Mouse (Mus musculus): ENCODE data around the gene Ccn5.

DNA sequence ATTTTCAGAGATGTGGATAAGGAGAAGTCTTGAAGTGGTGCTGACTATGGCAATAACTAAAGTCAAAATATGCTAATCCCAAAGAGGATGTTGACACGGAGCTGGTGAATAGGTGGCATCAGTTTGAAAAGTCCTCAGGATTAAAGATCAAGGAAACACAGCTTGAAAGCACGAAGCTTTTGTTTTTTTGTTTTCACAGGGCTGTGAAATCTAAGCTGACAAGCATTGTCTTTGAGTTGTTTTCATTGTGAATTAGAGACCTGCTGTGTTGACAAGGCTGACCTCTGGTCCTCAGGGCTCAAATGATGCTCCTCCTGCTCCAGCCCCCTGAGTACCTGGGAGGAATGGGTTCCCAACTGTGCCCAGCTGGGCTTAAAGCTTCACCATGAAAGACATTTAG is 43.6 kb upstream of the Ccn5 start:
- TF ChIP-seq CTCF (IDR thresholded peaks at IDR 0.05; ENCODE audit: low read depth) (no peak), EP300 (IDR thresholded peaks at IDR 0.05; ENCODE audit: low read depth) (no peak)
